Mouse (Mus musculus) inflammation-experienced regulatory T-cells, adult 6 months (primary cell): ENCODE results near the gene Gm6034. TPM values are rescaled to one million over a fixed set of nuclear protein-coding genes. Genes with fewer than 3 reads are reported as not detected.
"Not testable (repeated sequence)": the region's sequence is repeated elsewhere in the genome, so short reads cannot be mapped to it uniquely, and the experiment has no call there.

Experiments used
- ATAC-seq: one replicate; pipeline ENCODE4 v1.8.0; 2017
- polyA plus RNA-seq, 3 experiments: library from polyadenylated mRNA; unstranded; fragments of 100-300 nt; shearing (Covaris generic); gene quantifications; one replicate each; pipeline ENCODE4 v1.2.1; 2017

The Gm6034 gene
- polyA plus RNA-seq, 3 experiments from 2014 or later = 0.33 to 0.87 TPM; not detected in 1

DNA sequence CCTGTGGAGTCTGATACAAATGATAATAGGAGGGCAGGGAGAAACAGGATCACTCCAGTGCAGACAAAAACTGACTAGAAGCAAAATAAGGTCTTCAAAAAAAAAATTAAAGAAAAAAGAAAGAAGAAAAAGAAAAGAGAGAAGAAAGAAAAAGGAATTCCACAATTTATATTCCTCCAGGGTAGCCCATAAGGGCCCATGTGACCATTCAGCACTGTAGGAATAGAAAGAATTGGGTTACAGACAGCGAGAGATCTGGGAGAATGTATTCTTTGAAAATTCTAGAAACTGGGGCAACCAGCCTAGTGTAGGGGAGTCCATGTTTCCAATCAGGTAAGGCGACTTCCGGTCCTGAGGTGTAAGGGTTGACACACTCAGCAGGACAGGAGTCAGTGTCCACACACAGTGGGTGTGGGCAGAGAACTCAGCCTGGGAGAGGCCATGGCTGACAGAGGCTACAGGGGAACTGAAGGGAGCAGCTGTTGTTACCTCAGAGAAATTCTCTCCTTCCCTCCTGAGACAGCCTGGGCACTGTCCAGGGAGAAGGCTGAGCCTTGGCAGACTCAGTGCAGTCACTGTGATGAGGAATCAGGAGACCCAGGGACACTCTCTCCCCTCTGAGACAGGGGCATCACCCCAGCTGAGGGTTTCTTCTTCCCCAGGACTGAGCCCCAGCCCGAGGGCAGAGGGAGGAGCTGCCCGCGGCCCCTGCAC is 39.9 kb downstream of the Gm6034 start:
- peak; percentile 7 for ATAC-seq

DNA sequence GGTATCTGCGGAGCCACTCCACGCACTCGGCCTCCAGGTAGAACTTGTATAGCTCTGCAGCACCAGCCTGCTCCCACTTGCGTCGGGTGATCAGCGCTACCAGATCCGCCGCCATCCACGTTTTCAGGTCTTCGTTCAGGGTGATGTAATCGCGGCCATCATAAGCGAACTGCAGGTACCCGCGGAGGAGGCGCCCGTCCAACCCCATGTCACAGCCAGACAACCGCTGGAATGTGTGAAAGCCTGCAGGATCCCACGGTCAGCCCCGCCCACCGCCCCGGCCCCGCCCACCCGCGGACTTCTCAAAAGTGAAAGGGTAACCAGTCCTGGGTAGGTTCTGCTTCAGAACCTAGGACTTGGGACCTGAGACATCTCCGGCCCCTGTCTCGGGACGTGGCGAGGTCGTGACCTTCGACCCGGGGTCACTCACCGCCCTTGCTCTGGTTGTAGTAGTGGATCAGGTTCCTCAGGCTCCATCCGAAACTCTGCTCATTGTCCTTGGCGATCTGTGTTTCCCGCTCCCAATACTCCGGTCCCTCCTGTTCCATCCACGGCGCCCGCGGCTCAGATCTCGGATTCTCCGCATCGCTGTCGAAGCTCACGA is 40.6 kb downstream of the Gm6034 start:
- ATAC-seq = peak; percentile 59

DNA sequence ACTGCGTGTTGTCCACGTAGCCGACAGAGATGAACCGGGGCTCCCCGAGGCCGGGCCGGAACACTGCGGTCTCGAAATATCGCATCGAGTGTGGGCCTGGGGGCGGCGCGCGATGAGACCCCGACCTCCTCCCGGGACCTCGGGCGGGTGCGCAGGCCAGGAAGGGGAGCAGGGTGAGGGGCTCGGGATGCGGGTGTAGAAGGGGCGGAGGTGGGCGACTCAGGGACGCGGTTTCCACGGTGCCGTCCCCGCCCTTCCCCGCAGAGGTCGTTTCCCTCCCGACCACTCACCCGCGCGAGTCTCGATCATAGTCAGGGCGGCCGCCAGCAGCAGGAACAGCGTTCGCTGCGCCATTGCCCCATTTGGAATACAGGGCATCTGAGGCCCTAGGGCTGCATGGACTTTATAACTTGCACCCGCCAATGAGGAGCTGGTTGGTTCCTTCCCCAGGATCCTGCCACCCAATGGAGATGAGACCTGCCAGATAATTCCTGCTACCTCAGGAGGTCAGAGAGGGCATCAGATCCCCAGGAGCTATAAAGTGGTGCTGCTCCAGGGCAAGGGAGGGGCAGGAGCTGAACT is 41.2 kb downstream of the Gm6034 start:
- ATAC-seq = peak; percentile 59

DNA sequence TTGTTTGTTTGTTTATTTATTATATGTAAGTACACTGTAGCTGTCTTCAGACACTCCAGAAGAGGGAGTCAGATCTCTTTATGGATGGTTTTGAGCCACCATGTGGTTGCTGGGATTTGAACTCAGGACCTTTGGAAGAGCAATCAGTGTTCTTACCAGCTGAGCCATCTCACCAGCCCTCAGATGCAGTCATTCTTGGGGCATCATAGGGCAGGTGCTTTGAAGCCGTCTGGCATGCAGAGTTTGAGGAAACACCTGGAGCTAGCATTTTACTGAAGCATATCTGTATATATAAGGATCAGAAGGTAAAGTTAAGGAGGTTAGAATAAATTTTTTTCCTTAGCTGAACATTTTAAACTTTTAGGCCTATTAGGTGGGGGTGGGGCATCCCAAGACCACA is 43.2 kb downstream of the Gm6034 start:
- ATAC-seq = not testable (repeated sequence)

DNA sequence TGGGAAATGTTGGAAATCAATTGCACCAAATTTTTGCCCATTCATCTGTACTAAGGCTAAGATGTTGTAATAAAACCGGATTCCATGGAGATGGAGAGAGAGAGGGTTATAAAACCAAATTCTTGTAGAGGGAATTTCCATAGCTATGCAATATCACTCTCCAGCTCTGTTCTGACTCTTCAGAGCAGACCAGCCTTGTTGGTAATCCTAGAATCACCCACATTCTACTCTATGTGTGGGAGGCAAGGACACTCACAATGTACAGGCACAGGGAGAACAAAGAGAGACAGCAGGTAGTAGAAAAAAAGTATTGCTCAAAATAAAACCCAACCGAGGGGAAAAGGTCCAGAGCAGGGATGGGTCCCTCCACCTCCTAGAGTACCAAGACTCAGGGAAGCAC is 49.2 kb downstream of the Gm6034 start:
- ATAC-seq = not testable (repeated sequence)

DNA sequence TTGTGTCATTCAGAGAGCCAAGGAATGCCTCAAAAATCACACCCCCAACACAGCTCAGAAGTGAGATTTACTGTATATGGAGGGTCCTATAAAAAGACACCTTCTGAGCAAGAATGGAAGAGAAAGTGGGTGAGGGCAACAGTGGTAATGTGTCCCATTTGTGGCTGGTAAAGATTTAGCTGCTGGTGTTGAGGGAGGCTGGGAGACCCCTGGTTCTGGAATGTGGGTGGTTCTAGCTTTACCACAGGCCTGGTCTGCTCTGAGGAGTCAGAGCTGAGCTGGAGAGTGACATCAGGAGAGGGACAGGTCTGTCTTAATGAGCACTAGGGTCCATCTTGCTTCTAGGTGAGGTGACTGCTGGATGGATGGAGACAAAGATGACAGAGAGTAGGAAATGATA is 49.8 kb downstream of the Gm6034 start:
- not testable (repeated sequence) for ATAC-seq

DNA sequence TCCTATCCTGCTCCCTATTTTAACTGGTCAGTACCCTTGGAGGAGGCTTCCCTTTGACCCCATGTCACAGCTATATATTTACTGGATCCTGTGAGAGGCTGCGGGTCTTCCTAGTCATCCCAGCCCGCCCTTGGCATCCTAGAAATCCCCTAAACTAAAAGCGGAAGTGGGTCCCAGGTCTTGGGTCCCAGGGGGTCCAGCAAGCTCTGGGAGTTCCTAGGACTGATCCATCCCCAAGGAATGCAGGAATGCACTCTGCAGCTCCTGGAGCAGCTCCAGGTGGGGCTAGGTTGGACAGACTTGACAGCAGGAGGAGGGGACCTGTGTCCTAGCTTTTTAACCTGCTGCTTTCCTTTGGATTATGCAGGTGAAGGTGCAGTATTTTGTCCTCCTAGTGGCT is 51.2 kb downstream of the Gm6034 start:
- ATAC-seq = no peak

DNA sequence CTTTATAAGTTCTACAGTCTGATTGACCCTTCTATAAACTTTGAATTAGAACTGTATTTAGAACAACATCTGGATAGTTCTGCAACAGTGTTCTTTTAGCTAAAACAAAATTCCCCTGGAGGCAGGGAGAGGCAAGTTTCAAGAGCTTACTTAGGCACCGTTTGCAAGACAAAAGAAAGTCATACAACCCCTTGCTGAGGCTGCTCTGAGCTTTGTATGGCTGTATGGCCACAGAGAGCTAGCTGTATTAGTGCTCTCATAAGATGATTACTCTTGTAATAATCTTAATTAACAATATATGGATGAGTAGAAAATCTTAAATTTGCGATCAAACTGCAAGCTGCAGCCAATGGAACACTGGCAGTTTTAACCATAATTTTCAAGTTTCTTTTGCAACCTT is 56.8 kb downstream of the Gm6034 start:
- ATAC-seq = not testable (repeated sequence)

DNA sequence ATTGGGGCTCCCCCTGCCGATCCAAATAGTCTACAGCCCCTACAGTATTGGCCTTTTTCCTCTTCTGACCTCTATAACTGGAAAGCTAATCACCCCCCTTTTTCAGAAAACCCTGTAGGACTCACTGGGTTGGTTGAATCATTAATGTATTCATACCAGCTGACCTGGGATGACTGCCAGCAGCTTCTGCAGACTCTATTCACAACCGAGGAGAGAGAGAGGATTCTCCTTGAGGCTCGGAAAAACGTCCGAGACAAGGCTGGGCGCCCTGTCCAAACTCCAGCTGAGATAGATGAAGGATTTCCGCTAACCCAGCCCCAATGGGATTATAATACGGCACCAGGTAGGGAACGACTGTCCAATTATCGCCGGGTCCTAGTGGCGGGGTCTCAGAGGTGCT is 59.3 kb downstream of the Gm6034 start:
- ATAC-seq = not testable (repeated sequence)

Other genes with a start within 250 kb of the Gm6034 start
- gene Ier3, start 221.3 kb upstream of the Gm6034 start, polyA plus RNA-seq = 10 to 100 TPM in 1 of 3 experiments, 1 to 10 TPM in 1, under 1 TPM in 1; 0.54 to 11.8 (median 1.3) TPM
- 10 to 100 TPM; 20.5 to 31.1 (median 28.1) TPM for gene Flot1, start 219.7 kb upstream of the Gm6034 start, polyA plus RNA-seq
- gene Tubb5, start 204.7 kb upstream of the Gm6034 start, polyA plus RNA-seq = 100 to 1,000 TPM; 404 to 882 (median 514) TPM
- gene Mdc1, start 201.4 kb upstream of the Gm6034 start, polyA plus RNA-seq = 10 to 100 TPM in 1 of 3 experiments, 1 to 10 TPM in 2; 6.1 to 10.7 (median 7.1) TPM
- gene Nrm, start 181.6 kb upstream of the Gm6034 start, polyA plus RNA-seq = 10 to 100 TPM; 25.4 to 64.8 (median 27.4) TPM
- 100 to 1,000 TPM; 194 to 273 (median 213) TPM for gene Ppp1r18, start 177.4 kb upstream of the Gm6034 start, polyA plus RNA-seq
- gene Dhx16, start 163.1 kb upstream of the Gm6034 start, polyA plus RNA-seq = 10 to 100 TPM; 17.4 to 36.1 (median 19.5) TPM
- 10 to 100 TPM; 15.3 to 21.6 (median 15.4) TPM for gene 2310061I04Rik, start 145.5 kb upstream of the Gm6034 start, polyA plus RNA-seq
- gene Atat1, start 132.9 kb upstream of the Gm6034 start, polyA plus RNA-seq = 10 to 100 TPM in 2 of 3 experiments, 1 to 10 TPM in 1; 9.5 to 16.2 (median 10.5) TPM
- gene Mrps18b, start 126.6 kb upstream of the Gm6034 start, polyA plus RNA-seq = 10 to 100 TPM; 35.8 to 82.5 (median 75.5) TPM
- gene Ppp1r10, start 126.5 kb upstream of the Gm6034 start, polyA plus RNA-seq = 10 to 100 TPM; 49.4 to 63.1 (median 51.7) TPM
- gene Abcf1, start 73.2 kb upstream of the Gm6034 start, polyA plus RNA-seq = 100 to 1,000 TPM; 113 to 143 (median 123) TPM
- 1 to 10 TPM; 7.6 to 9.2 (median 8.8) TPM for gene Gnl1, start 63.1 kb upstream of the Gm6034 start, polyA plus RNA-seq
- gene Prr3, start 62.7 kb upstream of the Gm6034 start, polyA plus RNA-seq = 10 to 100 TPM; 13.8 to 22.0 (median 19.8) TPM
- gene H2-T24, start 22.4 kb upstream of the Gm6034 start, polyA plus RNA-seq = 10 to 100 TPM; 26.0 to 35.7 (median 32.8) TPM
- 1,000 to 10,000 TPM in 1 of 3 experiments, 100 to 1,000 TPM in 2; 834 to 1,491 (median 990) TPM for gene H2-T23, start 10.1 kb upstream of the Gm6034 start, polyA plus RNA-seq
- 100 to 1,000 TPM; 428 to 527 (median 477) TPM for gene H2-T22, start 214 bp upstream of the Gm6034 start, polyA plus RNA-seq
- gene Gm11127, start 15.4 kb downstream of the Gm6034 start, polyA plus RNA-seq = under 1 TPM in 1 of 3 experiments, not detected in 2; 0.30 TPM
- gene Gm19684, start 78.7 kb downstream of the Gm6034 start, polyA plus RNA-seq = 1 to 10 TPM; 1.8 to 5.8 (median 2.4) TPM
- 1 to 10 TPM in 1 of 3 experiments, not detected in 2; 1.3 TPM for gene Gm7030, start 86.5 kb downstream of the Gm6034 start, polyA plus RNA-seq
- gene Gm8909, start 125.6 kb downstream of the Gm6034 start, polyA plus RNA-seq = 1 to 10 TPM; 1.5 to 7.5 (median 4.7) TPM
- 1 to 10 TPM in 1 of 3 experiments, under 1 TPM in 1, not detected in 1; 0.67 to 6.8 TPM for gene H2-T3, start 147.3 kb downstream of the Gm6034 start, polyA plus RNA-seq
- 100 to 1,000 TPM; 147 to 196 (median 194) TPM for gene Rpp21, start 215.1 kb downstream of the Gm6034 start, polyA plus RNA-seq
- gene Trim39, start 229.3 kb downstream of the Gm6034 start, polyA plus RNA-seq = 10 to 100 TPM; 10.1 to 20.8 (median 16.2) TPM
- gene H2-M10.2, start 243.5 kb downstream of the Gm6034 start, polyA plus RNA-seq = not detected